Mouse (Mus musculus): Measurements from ENCODE around the gene Cuedc1. TPM values are rescaled to one million over a fixed set of nuclear protein-coding genes. Genes with fewer than 3 reads are reported as not detected.

The Cuedc1 gene
- polyA plus RNA-seq, 1 experiment = not detected

- TF ChIP-seq CTCF (IDR thresholded peaks at IDR 0.05; ENCODE audit: insufficient read depth, low read depth, low read length) = no peak
- peak overlapping the region; percentile 20 for H3K27ac ChIP-seq (ENCODE audit: insufficient read depth, low read depth, low read length)
- peaks cover 32% of the 10 kb centered on the region for H3K4me1 ChIP-seq (ENCODE audit: control insufficient read depth, insufficient read depth, low read length)
- WGBS = 65% methylated on average over 12 of the region's 12 CpGs
- H3K4me3 ChIP-seq (ENCODE audit: insufficient read depth, low read depth, low read length) = no peak overlapping the region
These were observed 40.1 kb downstream of the Cuedc1 start for GRCm38 (mm10) chr11:88137814-88138425.

- 8% methylated on average over 20 of the region's 20 CpGs for WGBS
- peak overlapping the region; percentile 31 for H3K4me3 ChIP-seq (ENCODE audit: insufficient read depth, low read depth, low read length)
- H3K27ac ChIP-seq (ENCODE audit: insufficient read depth, low read depth, low read length) = peak overlapping the region; percentile 100
- H3K4me1 ChIP-seq (ENCODE audit: control insufficient read depth, insufficient read depth, low read length) = peaks cover 32% of the 10 kb centered on the region
- TF ChIP-seq POLR2A (IDR thresholded peaks at IDR 0.05; ENCODE audit: insufficient read depth, low read depth, low read length) (peak; percentile 19; the same call in 1 of the 2 replicates), CTCF (IDR thresholded peaks at IDR 0.05; ENCODE audit: insufficient read depth, low read depth, low read length) (no peak)
These were observed 41.5 kb downstream of the Cuedc1 start for GRCm38 (mm10) chr11:88139256-88139861.

GRCm38 (mm10) chr11:88140066-88141060 lies 42.5 kb downstream of the Cuedc1 start:
- H3K4me1 ChIP-seq (ENCODE audit: control insufficient read depth, insufficient read depth, low read length) = peaks cover 30% of the 10 kb centered on the region
- 36% methylated on average over 13 of the region's 13 CpGs for WGBS
- peak overlapping the region; percentile 70 for H3K27ac ChIP-seq (ENCODE audit: insufficient read depth, low read depth, low read length)
- TF ChIP-seq CTCF (IDR thresholded peaks at IDR 0.05; ENCODE audit: insufficient read depth, low read depth, low read length) (no peak), POLR2A (IDR thresholded peaks at IDR 0.05; ENCODE audit: insufficient read depth, low read depth, low read length) (no peak)
- no peak overlapping the region for H3K4me3 ChIP-seq (ENCODE audit: insufficient read depth, low read depth, low read length)

GRCm38 (mm10) chr11:88142362-88142761 lies 44.5 kb downstream of the Cuedc1 start:
- Histone ChIP-seq H3K27ac (ENCODE audit: insufficient read depth, low read depth, low read length) (no peak overlapping the region), H3K4me3 (ENCODE audit: insufficient read depth, low read depth, low read length) (no peak overlapping the region), H3K4me1 (ENCODE audit: control insufficient read depth, insufficient read depth, low read length) (peaks cover 41% of the 10 kb centered on the region)
- WGBS = 83% methylated on average over 8 of the region's 8 CpGs
- TF ChIP-seq CTCF (IDR thresholded peaks at IDR 0.05; ENCODE audit: insufficient read depth, low read depth, low read length) (no peak), POLR2A (IDR thresholded peaks at IDR 0.05; ENCODE audit: insufficient read depth, low read depth, low read length) (no peak)

- Histone ChIP-seq H3K4me3 (ENCODE audit: insufficient read depth, low read depth, low read length) (no peak overlapping the region), H3K27ac (ENCODE audit: insufficient read depth, low read depth, low read length) (no peak overlapping the region), H3K4me1 (ENCODE audit: control insufficient read depth, insufficient read depth, low read length) (peaks cover 34% of the 10 kb centered on the region)
- 78% methylated on average over 4 of the region's 4 CpGs for WGBS
- TF ChIP-seq POLR2A (IDR thresholded peaks at IDR 0.05; ENCODE audit: insufficient read depth, low read depth, low read length) (no peak), CTCF (IDR thresholded peaks at IDR 0.05; ENCODE audit: insufficient read depth, low read depth, low read length) (no peak)
These were observed 46.2 kb downstream of the Cuedc1 start for GRCm38 (mm10) chr11:88144100-88144499.

- no peak overlapping the region for H3K27ac ChIP-seq (ENCODE audit: insufficient read depth, low read depth, low read length)
- H3K4me1 ChIP-seq (ENCODE audit: control insufficient read depth, insufficient read depth, low read length) = peaks cover 24% of the 10 kb centered on the region
- 92% methylated on average over 13 of the region's 13 CpGs for WGBS
- H3K4me3 ChIP-seq (ENCODE audit: insufficient read depth, low read depth, low read length) = no peak overlapping the region
- no peak for TF ChIP-seq CTCF (IDR thresholded peaks at IDR 0.05; ENCODE audit: insufficient read depth, low read depth, low read length)
- no peak for TF ChIP-seq POLR2A (IDR thresholded peaks at IDR 0.05; ENCODE audit: insufficient read depth, low read depth, low read length)
These were observed 47.6 kb downstream of the Cuedc1 start for GRCm38 (mm10) chr11:88145214-88146006.

- Histone ChIP-seq H3K4me1 (ENCODE audit: control insufficient read depth, insufficient read depth, low read length) (peaks cover 23% of the 10 kb centered on the region), H3K4me3 (ENCODE audit: insufficient read depth, low read depth, low read length) (no peak overlapping the region), H3K27ac (ENCODE audit: insufficient read depth, low read depth, low read length) (peak overlapping the region; percentile 4; the same call in 1 of the 2 replicates)
- no peak for TF ChIP-seq CTCF (IDR thresholded peaks at IDR 0.05; ENCODE audit: insufficient read depth, low read depth, low read length)
- TF ChIP-seq POLR2A (IDR thresholded peaks at IDR 0.05; ENCODE audit: insufficient read depth, low read depth, low read length) = no peak
- WGBS = 76% methylated on average over 12 of the region's 12 CpGs
These were observed 48.6 kb downstream of the Cuedc1 start for GRCm38 (mm10) chr11:88146264-88147060.

- TF ChIP-seq POLR2A (IDR thresholded peaks at IDR 0.05; ENCODE audit: insufficient read depth, low read depth, low read length) (no peak), CTCF (IDR thresholded peaks at IDR 0.05; ENCODE audit: insufficient read depth, low read depth, low read length) (no peak)
- H3K27ac ChIP-seq (ENCODE audit: insufficient read depth, low read depth, low read length) = peak overlapping the region; percentile 36; the same call in 1 of the 2 replicates
- H3K4me1 ChIP-seq (ENCODE audit: control insufficient read depth, insufficient read depth, low read length) = peaks cover 23% of the 10 kb centered on the region
- 23% methylated on average over 5 of the region's 5 CpGs for WGBS
- no peak overlapping the region for H3K4me3 ChIP-seq (ENCODE audit: insufficient read depth, low read depth, low read length)
These were observed 49.5 kb downstream of the Cuedc1 start for GRCm38 (mm10) chr11:88147388-88147787.
